Mouse (Mus musculus): ENCODE results near the gene Frs2. TPM values are rescaled to one million over a fixed set of nuclear protein-coding genes. Genes with fewer than 3 reads are reported as not detected.

The Frs2 gene
- polyA plus RNA-seq (2015; fragmentation: Nextera tagmentation; extraction: Ambion mirVana) = 11.9 and 14.1 TPM in 2 replicates

GRCm38 (mm10) chr10:117148361-117149003 lies at the start of gene Frs2:
Gene Frs2, minus strand, starts transcription at chr10:117148534.

GRCm38 (mm10) chr10:117063254-117064021 lies 84.9 kb downstream of the Frs2 start, which contains the start of gene Cct2:
Gene Cct2, minus strand, starts transcription at chr10:117063814.

GRCm38 (mm10) chr10:117045175-117046056 lies 102.9 kb downstream of the Frs2 start, which contains the start of gene Lrrc10:
Gene Lrrc10, plus strand, starts transcription at chr10:117045341.

Other genes with a start within 250 kb of the Frs2 start
- gene Rab3ip, start 197.8 kb downstream of the Frs2 start, polyA plus RNA-seq (2015; fragmentation: Nextera tagmentation; extraction: Ambion mirVana) = 54.5 and 60.1 TPM in 2 replicates
- gene Gm10271, start 175.9 kb downstream of the Frs2 start, polyA plus RNA-seq (2015; fragmentation: Nextera tagmentation; extraction: Ambion mirVana) = not detected in 2 replicates
- 0.10 TPM in 2 replicates for gene Best3, start 162.2 kb downstream of the Frs2 start, polyA plus RNA-seq (2015; fragmentation: Nextera tagmentation; extraction: Ambion mirVana)
- not detected in 2 replicates for gene Lrrc10, start 103.2 kb downstream of the Frs2 start, polyA plus RNA-seq (2015; fragmentation: Nextera tagmentation; extraction: Ambion mirVana)
- gene Cct2, start 84.7 kb downstream of the Frs2 start, polyA plus RNA-seq (2015; fragmentation: Nextera tagmentation; extraction: Ambion mirVana) = 135 and 144 TPM in 2 replicates
- 29.1 and 30.9 TPM in 2 replicates for gene Yeats4, start 76.0 kb upstream of the Frs2 start, polyA plus RNA-seq (2015; fragmentation: Nextera tagmentation; extraction: Ambion mirVana)
- gene 9530003J23Rik, start 90.2 kb upstream of the Frs2 start, polyA plus RNA-seq (2015; fragmentation: Nextera tagmentation; extraction: Ambion mirVana) = not detected in 2 replicates
- gene Lyz2, start 133.8 kb upstream of the Frs2 start, polyA plus RNA-seq (2015; fragmentation: Nextera tagmentation; extraction: Ambion mirVana) = 236 and 1,219 TPM in 2 replicates
- 0.73 and 2.2 TPM in 2 replicates for gene Lyz1, start 144.3 kb upstream of the Frs2 start, polyA plus RNA-seq (2015; fragmentation: Nextera tagmentation; extraction: Ambion mirVana)
- gene Cpsf6, start 231.5 kb upstream of the Frs2 start, polyA plus RNA-seq (2015; fragmentation: Nextera tagmentation; extraction: Ambion mirVana) = 50.1 and 63.3 TPM in 2 replicates